Mouse (Mus musculus) embryonic stem cell, embryonic (primary cell): ENCODE measurements around the gene Cenpn.

Experiments
- CTCF ChIA-PET, 4 experiments: fragments of 300-600 bp in 2 of 4; fragments of 350-600 bp in 2 of 4; sonication (Branson Sonifier 250); formaldehyde crosslinking; loops; one replicate each; lab custom pipeline; 2022; ENCODE audit warnings: inconsistent platforms in 2 of 4; lab: Charles Lee
- POLR2A ChIA-PET, 4 experiments: fragments of 300-600 bp in 2 of 4; fragments of 350-600 bp in 2 of 4; sonication (Branson Sonifier 250); formaldehyde crosslinking; loops; one replicate each; lab custom pipeline; 2022; ENCODE audit warnings: antibody characterized with exemption in 4 of 4, inconsistent platforms in 1 of 4; lab: Charles Lee

Cenpn gene

GRCm38 (mm10) chr8:116921337-116922059 is at the start of gene Cenpn, which contains the start of gene Cmc2:
Cenpn (plus strand) TSS chr8:116921730.
Cmc2 (minus strand) TSS chr8:116921455.
- POLR2A ChIA-PET, result interaction anchor here (0.6 to 3.7 kb wide), 55 partner anchors 9 to 411 kb away, joined by 3 to 32 read pairs (median 4); partner anchors contain the start of genes 1700030J22Rik (in 3 of the 4), Gcsh (in 3 of the 4) and Atmin (in 1 of the 4)
- CTCF ChIA-PET, result interaction anchor here in 3 of 4 experiments (0.5 to 2.7 kb wide), 8 partner anchors 22 to 147 kb away, joined by 3 to 12 read pairs (median 3); partner anchors contain the start of genes Atmin (in 2 of the 3) and 1700030J22Rik (in 1 of the 3)

- POLR2A ChIA-PET, result interaction anchor here in 1 of 4 experiments (1.4 kb wide), 1 partner anchor 144 kb away, joined by 4 read pairs; no protein-coding TSS in a partner anchor
Observed at GRCm38 (mm10) chr8:116872761-116873342, 48.7 kb upstream of the Cenpn start.

GRCm38 (mm10) chr8:116873586-116873985 is 47.9 kb upstream of the Cenpn start:
- ChIA-PET POLR2A (interaction anchor here in 1 of 4 experiments (1.4 kb wide), 1 partner anchor 143 kb away, joined by 4 read pairs; no protein-coding TSS in a partner anchor), CTCF (interaction anchor here in 3 of 4 experiments (0.7 to 1.9 kb wide), 7 partner anchors 10 to 393 kb away, joined by 3 to 4 read pairs (median 3); no protein-coding TSS in a partner anchor)

More at GRCm38 (mm10) chr8:116872761-116873342, 48.7 kb upstream of the Cenpn start:
- CTCF ChIA-PET, result interaction anchor here (0.5 to 1.9 kb wide), 15 partner anchors 11 to 1306 kb away, joined by 3 to 6 read pairs (median 3); partner anchors contain the start of genes 1700030J22Rik (in 1 of the 4) and Gcsh (in 1 of the 4)

- ChIA-PET POLR2A (interaction anchor here in 1 of 4 experiments (1.4 kb wide), 1 partner anchor 143 kb away, joined by 4 read pairs; no protein-coding TSS in a partner anchor), CTCF (interaction anchor here in 2 of 4 experiments (0.7 to 1.9 kb wide), 5 partner anchors 10 to 393 kb away, joined by 3 to 4 read pairs (median 3); no protein-coding TSS in a partner anchor)
Observed at GRCm38 (mm10) chr8:116873986-116874385, 47.5 kb upstream of the Cenpn start.

GRCm38 (mm10) chr8:116875798-116876450 is 45.6 kb upstream of the Cenpn start:
- POLR2A ChIA-PET, result no interaction called here
- CTCF ChIA-PET, result interaction anchor here in 1 of 4 experiments (0.7 kb wide), 1 partner anchor 221 kb away, joined by 3 read pairs; no protein-coding TSS in a partner anchor

GRCm38 (mm10) chr8:116881396-116881795 is 40.1 kb upstream of the Cenpn start:
- CTCF ChIA-PET, result interaction anchor here in 2 of 4 experiments (0.6 to 1.1 kb wide), 2 partner anchors 9 to 226 kb away, joined by 3 to 4 read pairs; no protein-coding TSS in a partner anchor
- POLR2A ChIA-PET, result interaction anchor here in 1 of 4 experiments (0.6 kb wide), 1 partner anchor 38 kb away, joined by 7 read pairs; no protein-coding TSS in a partner anchor

- POLR2A ChIA-PET, result interaction anchor here in 2 of 4 experiments (1.0 to 1.6 kb wide), 4 partner anchors 21 to 91 kb away, joined by 3 to 4 read pairs (median 4); partner anchors contain the start of genes 1700030J22Rik (in 1 of the 2), Cenpn (in 1 of the 2) and Cmc2 (in 1 of the 2)
- CTCF ChIA-PET, result interaction anchor here in 1 of 4 experiments (1.3 kb wide), 1 partner anchor 15 kb away, joined by 3 read pairs; no protein-coding TSS in a partner anchor
Observed at GRCm38 (mm10) chr8:116887813-116888212, 33.7 kb upstream of the Cenpn start.

- ChIA-PET CTCF (no interaction called here), POLR2A (no interaction called here)
Observed at GRCm38 (mm10) chr8:116891446-116891845, 30.1 kb upstream of the Cenpn start.

- CTCF ChIA-PET, result interaction anchor here in 1 of 4 experiments (0.7 kb wide), 1 partner anchor 147 kb away, joined by 3 read pairs; no protein-coding TSS in a partner anchor
- POLR2A ChIA-PET, result interaction anchor here in 1 of 4 experiments (0.6 kb wide), 1 partner anchor 30 kb away, joined by 3 read pairs; no protein-coding TSS in a partner anchor
Observed at GRCm38 (mm10) chr8:116892130-116892529, 29.4 kb upstream of the Cenpn start.

- ChIA-PET POLR2A (interaction anchor here in 1 of 4 experiments (0.6 to 2.1 kb wide), 2 partner anchors 12 to 30 kb away, joined by 3 to 5 read pairs; no protein-coding TSS in a partner anchor), CTCF (interaction anchor here in 1 of 4 experiments (0.7 kb wide), 1 partner anchor 148 kb away, joined by 3 read pairs; no protein-coding TSS in a partner anchor)
Observed at GRCm38 (mm10) chr8:116892636-116893035, 28.9 kb upstream of the Cenpn start.

GRCm38 (mm10) chr8:116893938-116894337 is 27.6 kb upstream of the Cenpn start:
- ChIA-PET POLR2A (interaction anchor here in 1 of 4 experiments (2.1 kb wide), 1 partner anchor 11 kb away, joined by 5 read pairs; no protein-coding TSS in a partner anchor), CTCF (no interaction called here)

- POLR2A ChIA-PET, result interaction anchor here in 2 of 4 experiments (0.9 to 1.0 kb wide), 2 partner anchors 9 to 11 kb away, joined by 3 to 4 read pairs; no protein-coding TSS in a partner anchor
- CTCF ChIA-PET, result no interaction called here
Observed at GRCm38 (mm10) chr8:116895521-116895920, 26.0 kb upstream of the Cenpn start.

- POLR2A ChIA-PET, result interaction anchor here in 2 of 4 experiments (1.4 to 2.9 kb wide), 5 partner anchors 9 to 17 kb away, joined by 4 to 13 read pairs (median 5); partner anchors contain the start of genes Cenpn (in 1 of the 2) and Cmc2 (in 1 of the 2)
Observed at GRCm38 (mm10) chr8:116904736-116905135, 16.8 kb upstream of the Cenpn start.

GRCm38 (mm10) chr8:116905252-116905651 is 16.3 kb upstream of the Cenpn start:
- ChIA-PET POLR2A (interaction anchor here in 2 of 4 experiments (1.4 to 2.9 kb wide), 5 partner anchors 9 to 16 kb away, joined by 4 to 13 read pairs (median 5); partner anchors contain the start of genes Cenpn (in 1 of the 2) and Cmc2 (in 1 of the 2)), CTCF (interaction anchor here in 1 of 4 experiments (0.7 kb wide), 1 partner anchor 422 kb away, joined by 3 read pairs; no protein-coding TSS in a partner anchor)

More at GRCm38 (mm10) chr8:116904736-116905135, 16.8 kb upstream of the Cenpn start:
- CTCF ChIA-PET, result no interaction called here

- ChIA-PET POLR2A (interaction anchor here in 2 of 4 experiments (0.9 to 2.9 kb wide), 3 partner anchors 11 to 16 kb away, joined by 3 to 13 read pairs (median 4); partner anchors contain the start of genes Cenpn (in 1 of the 2) and Cmc2 (in 1 of the 2)), CTCF (interaction anchor here in 1 of 4 experiments (0.7 kb wide), 1 partner anchor 422 kb away, joined by 3 read pairs; no protein-coding TSS in a partner anchor)
Observed at GRCm38 (mm10) chr8:116905836-116906235, 15.7 kb upstream of the Cenpn start.

- CTCF ChIA-PET, result interaction anchor here in 3 of 4 experiments (0.5 to 2.7 kb wide), 6 partner anchors 23 to 678 kb away, joined by 3 to 9 read pairs (median 3); partner anchors contain the start of genes Atmin (in 2 of the 3) and 1700030J22Rik (in 1 of the 3)
- POLR2A ChIA-PET, result interaction anchor here (0.6 to 3.7 kb wide), 44 partner anchors 9 to 333 kb away, joined by 3 to 32 read pairs (median 5); partner anchors contain the start of genes 1700030J22Rik (in 3 of the 4), Gcsh (in 3 of the 4) and Atmin (in 1 of the 4)
Observed at GRCm38 (mm10) chr8:116921005-116921336, 559 bp upstream of the Cenpn start.
